Mouse (Mus musculus): ENCODE data around the gene Nt5c3b. TPM values are rescaled to one million over a fixed set of nuclear protein-coding genes. Genes with fewer than 3 reads are reported as not detected.
A peak's percentile ranks its signal among the peaks of the same experiment; 100 is the strongest.

Gene Nt5c3b
- total RNA-seq, 1 experiment, result 27.4 TPM

- no peak overlapping the region for H3K4me3 ChIP-seq (ENCODE audit: insufficient read depth in 1 of 2, low read depth in 1 of 2, low read length in 2 of 2, poor library complexity in 1 of 2, severe bottlenecking in 1 of 2)
- DNase-seq (ENCODE audit: low read depth, low spot score), result no peak
- H3K9me3 ChIP-seq (ENCODE audit: control insufficient read depth, insufficient read depth, low read depth, low read length), result no peaks in the 10 kb centered on the region
- H3K9ac ChIP-seq (ENCODE audit: insufficient read depth, low read depth, low read length, poor library complexity, severe bottlenecking), result no peak overlapping the region
- in situ Hi-C loops (cut with MboI; ENCODE audit: low sequenced_read_pairs in 2 of 2, unreplicated experiment in 2 of 2), result no loop called here
- H3K36me3 ChIP-seq (ENCODE audit: control insufficient read depth, insufficient read depth, low read length, poor library complexity, severe bottlenecking), result no peaks in the 10 kb centered on the region
- H3K27ac ChIP-seq (ENCODE audit: insufficient read depth, low read depth, low read length, poor library complexity, severe bottlenecking), result no peak overlapping the region
- TF ChIP-seq ZC3H11A (IDR thresholded peaks at IDR 0.05; ENCODE audit: borderline replicate concordance, low read depth, low read length), result no peak
- peaks cover 13 to 45% of the 10 kb centered on the region in 2 experiments for H3K4me1 ChIP-seq (ENCODE audit: control insufficient read depth in 2 of 2, insufficient read depth in 2 of 2, low read length in 2 of 2, poor library complexity in 1 of 2)
Measured at GRCm38 (mm10) chr11:100392958-100393357, 48.6 kb downstream of the Nt5c3b start.

DNA sequence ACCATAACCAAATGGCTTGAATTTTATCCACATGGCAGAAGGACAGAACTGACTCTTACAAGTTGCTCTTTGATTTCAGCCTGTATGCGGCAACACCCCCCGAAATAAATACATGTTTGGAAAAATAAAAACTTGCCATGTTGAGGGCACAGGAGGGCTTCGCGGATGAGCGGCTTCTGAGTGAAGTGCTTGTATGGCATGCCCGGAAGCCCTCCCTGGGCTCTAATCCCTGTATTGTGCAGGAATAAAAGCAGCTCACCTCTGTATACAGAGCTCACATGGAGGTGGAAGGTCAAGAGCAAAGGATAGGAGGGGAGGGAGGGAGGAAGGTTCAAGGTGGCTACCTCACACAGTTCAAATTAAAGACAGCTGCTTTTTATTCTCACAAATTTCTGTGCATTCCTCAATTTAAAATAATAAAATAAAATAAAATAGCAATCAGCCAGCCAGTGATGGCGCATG, 49.7 kb downstream of the Nt5c3b start:
- no peaks in the 10 kb centered on the region for H3K36me3 ChIP-seq (ENCODE audit: control insufficient read depth, insufficient read depth, low read length, poor library complexity, severe bottlenecking)
- H3K9ac ChIP-seq (ENCODE audit: insufficient read depth, low read depth, low read length, poor library complexity, severe bottlenecking), result peak overlapping the region; percentile 5; the same call in 1 of the 2 replicates
- DNase-seq (ENCODE audit: low read depth, low spot score), result no peak
- TF ChIP-seq CHD2 (IDR thresholded peaks at IDR 0.05; ENCODE audit: low read depth, low read length), result no peak
- no peak for TF ChIP-seq MAFK (IDR thresholded peaks at IDR 0.05; ENCODE audit: insufficient read depth, low read depth, low read length)
- TF ChIP-seq ZC3H11A (IDR thresholded peaks at IDR 0.05; ENCODE audit: borderline replicate concordance, low read depth, low read length), result no peak
- no peak for TF ChIP-seq ZNF384 (IDR thresholded peaks at IDR 0.05; ENCODE audit: low read depth, low read length)
- TF ChIP-seq HCFC1 (IDR thresholded peaks at IDR 0.05; ENCODE audit: borderline replicate concordance, insufficient read depth, low read length), result no peak
- in situ Hi-C loops (cut with MboI; ENCODE audit: low sequenced_read_pairs in 2 of 2, unreplicated experiment in 2 of 2), result no loop called here
- peak overlapping the region in 1 of 2 experiments; percentile 9; a peak in 1 of 4 replicates for H3K4me3 ChIP-seq (ENCODE audit: insufficient read depth in 1 of 2, low read depth in 1 of 2, low read length in 2 of 2, poor library complexity in 1 of 2, severe bottlenecking in 1 of 2)
- H3K9me3 ChIP-seq (ENCODE audit: control insufficient read depth, insufficient read depth, low read depth, low read length), result no peaks in the 10 kb centered on the region
- no peak overlapping the region; the same call in 1 of the 2 replicates for H3K27ac ChIP-seq (ENCODE audit: insufficient read depth, low read depth, low read length, poor library complexity, severe bottlenecking)
- peaks cover 21 to 54% of the 10 kb centered on the region in 2 experiments for H3K4me1 ChIP-seq (ENCODE audit: control insufficient read depth in 2 of 2, insufficient read depth in 2 of 2, low read length in 2 of 2, poor library complexity in 1 of 2)

DNA sequence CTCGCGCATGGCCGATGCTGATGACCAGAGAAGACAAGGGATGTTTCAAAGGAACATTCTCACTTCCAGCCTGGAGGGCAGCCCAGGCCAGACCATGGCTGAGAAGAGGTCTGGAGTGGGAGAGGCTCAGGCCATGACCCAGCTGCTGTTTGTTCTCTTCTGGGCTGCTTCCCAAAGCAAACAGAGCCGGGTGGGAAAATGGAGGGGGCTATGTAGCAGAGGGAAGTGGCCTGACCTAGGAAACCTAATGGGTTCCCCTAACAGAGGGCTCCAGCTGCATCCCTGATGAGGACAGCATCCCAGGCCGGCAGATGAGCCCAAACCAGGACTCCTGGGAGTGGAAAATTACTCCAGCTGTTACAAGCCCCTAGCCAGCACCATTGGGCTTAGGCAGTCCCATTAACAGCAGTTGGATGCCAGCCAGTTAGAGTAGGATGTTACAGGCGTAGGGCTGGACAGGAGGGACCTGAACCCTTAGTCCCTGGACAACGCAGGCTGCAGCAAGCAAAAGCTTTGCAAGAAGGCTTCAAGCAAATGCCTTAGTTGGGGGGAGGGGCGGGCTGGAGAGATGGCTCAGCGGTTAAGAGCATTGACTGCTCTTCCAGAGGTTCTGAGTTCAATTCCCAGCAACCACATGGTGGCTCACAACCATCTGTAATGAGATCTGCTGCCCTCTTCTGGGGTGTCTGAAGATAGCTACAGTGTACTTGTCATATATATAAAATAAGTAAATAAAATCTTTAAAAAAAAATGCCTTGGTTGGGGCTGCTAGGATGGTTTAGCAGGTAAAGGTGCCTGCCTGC, 50.3 kb downstream of the Nt5c3b start:
- H3K9me3 ChIP-seq (ENCODE audit: control insufficient read depth, insufficient read depth, low read depth, low read length), result no peaks in the 10 kb centered on the region
- peak overlapping the region; percentile 35; the same call in 1 of the 2 replicates for H3K9ac ChIP-seq (ENCODE audit: insufficient read depth, low read depth, low read length, poor library complexity, severe bottlenecking)
- in situ Hi-C loops (cut with MboI; ENCODE audit: low sequenced_read_pairs in 2 of 2, unreplicated experiment in 2 of 2), result no loop called here
- H3K27ac ChIP-seq (ENCODE audit: insufficient read depth, low read depth, low read length, poor library complexity, severe bottlenecking), result peak overlapping the region; percentile 62; the same call in 1 of the 2 replicates
- no peak for TF ChIP-seq ZC3H11A (IDR thresholded peaks at IDR 0.05; ENCODE audit: borderline replicate concordance, low read depth, low read length)
- no peak for TF ChIP-seq CHD2 (IDR thresholded peaks at IDR 0.05; ENCODE audit: low read depth, low read length)
- no peak for DNase-seq (ENCODE audit: low read depth, low spot score)
- H3K4me1 ChIP-seq (ENCODE audit: control insufficient read depth in 2 of 2, insufficient read depth in 2 of 2, low read length in 2 of 2, poor library complexity in 1 of 2), result peaks cover 22 to 57% of the 10 kb centered on the region in 2 experiments
- H3K4me3 ChIP-seq (ENCODE audit: insufficient read depth in 1 of 2, low read depth in 1 of 2, low read length in 2 of 2, poor library complexity in 1 of 2, severe bottlenecking in 1 of 2), result peak overlapping the region in 1 of 2 experiments; percentile 9; a peak in 1 of 4 replicates
- no peaks in the 10 kb centered on the region for H3K36me3 ChIP-seq (ENCODE audit: control insufficient read depth, insufficient read depth, low read length, poor library complexity, severe bottlenecking)

GRCm38 (mm10) chr11:100389931-100390445, 51.6 kb downstream of the Nt5c3b start:
- peak overlapping the region in 1 of 2 experiments; percentile 3; a peak in 2 of 4 replicates for H3K4me3 ChIP-seq (ENCODE audit: insufficient read depth in 1 of 2, low read depth in 1 of 2, low read length in 2 of 2, poor library complexity in 1 of 2, severe bottlenecking in 1 of 2)
- peak overlapping the region; percentile 62 for H3K27ac ChIP-seq (ENCODE audit: insufficient read depth, low read depth, low read length, poor library complexity, severe bottlenecking)
- peaks cover 25 to 67% of the 10 kb centered on the region in 2 experiments for H3K4me1 ChIP-seq (ENCODE audit: control insufficient read depth in 2 of 2, insufficient read depth in 2 of 2, low read length in 2 of 2, poor library complexity in 1 of 2)

More at GRCm38 (mm10) chr11:100389931-100390445, 51.6 kb downstream of the Nt5c3b start:
- H3K36me3 ChIP-seq (ENCODE audit: control insufficient read depth, insufficient read depth, low read length, poor library complexity, severe bottlenecking), result peaks cover 6% of the 10 kb centered on the region
- TF ChIP-seq MAFK (IDR thresholded peaks at IDR 0.05; ENCODE audit: insufficient read depth, low read depth, low read length) (no peak), ZC3H11A (IDR thresholded peaks at IDR 0.05; ENCODE audit: borderline replicate concordance, low read depth, low read length) (no peak), ZNF384 (IDR thresholded peaks at IDR 0.05; ENCODE audit: low read depth, low read length) (no peak), HCFC1 (IDR thresholded peaks at IDR 0.05; ENCODE audit: borderline replicate concordance, insufficient read depth, low read length) (no peak)
- no peaks in the 10 kb centered on the region for H3K9me3 ChIP-seq (ENCODE audit: control insufficient read depth, insufficient read depth, low read depth, low read length)
- peak overlapping the region; percentile 6; the same call in 1 of the 2 replicates for H3K9ac ChIP-seq (ENCODE audit: insufficient read depth, low read depth, low read length, poor library complexity, severe bottlenecking)
- DNase-seq (ENCODE audit: low read depth, low spot score), result no peak
- in situ Hi-C loops (cut with MboI; ENCODE audit: low sequenced_read_pairs in 2 of 2, unreplicated experiment in 2 of 2), result no loop called here
